Mouse (Mus musculus) midbrain, postnatal 0 days (tissue): ENCODE data around the gene Plk4. TPM values are rescaled to one million over a fixed set of nuclear protein-coding genes. Genes with fewer than 3 reads are reported as not detected.
A peak's percentile ranks its signal among the peaks of the same experiment; 100 is the strongest.

Experiments used
- ATAC-seq: fragments of 200-750 bp; cut with Nextera tagmentation; 2 replicates; pipeline ENCODE4 v1.8.0; 2017; ENCODE audit warnings: moderate number of reproducible peaks, mild to moderate bottlenecking, moderate TSS enrichment, moderate library complexity; ENCODE audit not compliant: low FRiP score
- DNase-seq: peaks from one replicate; pipeline ENCODE4 v3.0.0-alpha.2; 2015; ENCODE audit warnings: low spot score
- H3K27ac ChIP-seq: fragments of 300-500 bp; sonication (generic); 2 replicates; pipeline ENCODE4 v1.5.1; 2014; ENCODE audit warnings: low read depth, mild to moderate bottlenecking, low read length, mixed read lengths
- H3K27me3 ChIP-seq: fragments of 300-500 bp; sonication (generic); 2 replicates; pipeline ENCODE4 v1.6.1; 2014; ENCODE audit warnings: low read length, control low read depth, mixed read lengths; ENCODE audit not compliant: insufficient read depth
- H3K36me3 ChIP-seq: fragments of 300-500 bp; sonication (generic); 2 replicates; pipeline ENCODE4 v1.6.1; 2014; ENCODE audit warnings: low read length, control low read depth, mixed read lengths; ENCODE audit not compliant: insufficient read depth
- H3K4me1 ChIP-seq: fragments of 300-500 bp; sonication (generic); 2 replicates; pipeline ENCODE4 v1.6.1; 2014; ENCODE audit warnings: mild to moderate bottlenecking, control low read depth, antibody characterized with exemption, low read length, mixed read lengths; ENCODE audit not compliant: insufficient read depth
- H3K4me2 ChIP-seq: fragments of 300-500 bp; sonication (generic); 2 replicates; pipeline ENCODE4 v1.6.1; 2014; ENCODE audit warnings: low read depth, mild to moderate bottlenecking, low read length, mixed read lengths; ENCODE audit not compliant: poor library complexity, severe bottlenecking
- H3K4me3 ChIP-seq: fragments of 300-500 bp; sonication (generic); 2 replicates; pipeline ENCODE4 v1.5.1; 2014; ENCODE audit warnings: low read depth, mild to moderate bottlenecking, low read length, moderate library complexity
- H3K9ac ChIP-seq: fragments of 300-500 bp; sonication (generic); replicated peaks from 2 replicates; pipeline ENCODE4 v1.6.1; 2014; ENCODE audit warnings: mild to moderate bottlenecking, low read length, moderate library complexity, mixed read lengths; ENCODE audit not compliant: poor library complexity, severe bottlenecking
- H3K9me3 ChIP-seq: fragments of 300-500 bp; sonication (generic); 2 replicates; pipeline ENCODE4 v1.6.1; 2016; ENCODE audit warnings: low read length, control low read depth
- CTCF ChIP-seq: IDR thresholded peaks from 2 replicates; pipeline ENCODE4 v1.5.1; 2016; ENCODE audit warnings: antibody characterized with exemption, mild to moderate bottlenecking
- WGBS: fragments of 180-500 bp; shearing (Covaris S2); extraction: QIAGEN DNeasy Blood & Tissue Kit; methylation state at CpG from one replicate; pipeline ENCODE4 v1.1.7; 2014; 5-methylcytosine and 5-hydroxymethylcytosine counted together
- polyA plus RNA-seq: library from polyadenylated mRNA; unstranded; fragments of >200 nt; fragmentation: Nextera tagmentation; extraction: Ambion mirVana; gene quantifications from 2 replicates; pipeline ENCODE4 v1.2.1, GENCODE M21; 2015
- total RNA-seq: library from RNA; depleted of rRNA; stranded (reverse); fragments of >200 nt; gene quantifications from 2 replicates; pipeline ENCODE4 v1.2.3, GENCODE M21; 2014; rRNA removed

Plk4 gene
- total RNA-seq (8.7 and 9.7 TPM in 2 replicates), polyA plus RNA-seq (9.2 and 9.6 TPM in 2 replicates)

- no peaks in the 10 kb centered on the region for H3K4me1 ChIP-seq
Measured at GRCm38 (mm10) chr3:40799530-40800372, at the start of gene Plk4. Plk4 (plus strand) TSS chr3:40800019.

DNA sequence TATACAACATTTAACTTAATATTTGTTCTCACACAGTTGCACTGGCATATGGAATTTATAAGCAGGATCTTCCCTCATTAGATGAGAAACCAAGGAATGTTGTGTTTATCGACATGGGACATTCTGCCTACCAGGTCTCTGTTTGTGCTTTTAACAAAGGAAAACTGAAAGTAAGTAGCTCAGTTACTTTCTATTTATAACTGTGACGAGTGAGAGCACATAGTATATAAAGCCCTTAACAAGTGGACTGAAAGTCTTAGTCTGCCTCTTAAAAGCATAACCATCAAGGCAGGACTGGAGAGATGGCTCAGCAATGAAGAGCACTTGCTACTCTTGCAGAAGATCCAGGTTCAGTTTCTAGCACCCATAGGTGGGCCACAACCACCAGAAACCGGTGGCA lies 39.1 kb upstream of the Plk4 start:
- DNase-seq (no peak), ATAC-seq (no peak)
- H3K9ac ChIP-seq, result no peak overlapping the region
- H3K4me2 ChIP-seq, result no peak overlapping the region
- 93% methylated on average over 3 of the region's 3 CpGs for WGBS
- H3K27ac ChIP-seq, result no peak overlapping the region
- H3K4me1 ChIP-seq, result no peaks in the 10 kb centered on the region
- H3K27me3 ChIP-seq, result no peaks in the 10 kb centered on the region
- peaks cover 24% of the 10 kb centered on the region for H3K36me3 ChIP-seq
- H3K4me3 ChIP-seq, result no peak overlapping the region
- TF ChIP-seq CTCF, result no peak
- H3K9me3 ChIP-seq, result no peaks in the 10 kb centered on the region

More at GRCm38 (mm10) chr3:40799530-40800372, at the start of gene Plk4:
- no peaks in the 10 kb centered on the region for H3K27me3 ChIP-seq
- peak within 1 kb of the TSS; percentile 93 for H3K4me3 ChIP-seq
- H3K36me3 ChIP-seq, result peaks cover 3% of the 10 kb centered on the region; the same call in 1 of the 2 replicates
- DNase-seq (peak; percentile 98), ATAC-seq (peak; percentile 96)
- H3K9ac ChIP-seq, result peak within 1 kb of the TSS; percentile 73
- 0 out of 2 replicates have a peak within 1 kb of the TSS, but pooled peaks have one; percentile 43 for H3K27ac ChIP-seq
- 2% methylated on average over 58 of the region's 66 CpGs for WGBS
- peak within 1 kb of the TSS; percentile 97 for H3K4me2 ChIP-seq
- no peaks in the 10 kb centered on the region for H3K9me3 ChIP-seq
- TF ChIP-seq CTCF, result 0 out of 2 replicates have a peak, but pooled peaks have one; percentile 3

DNA sequence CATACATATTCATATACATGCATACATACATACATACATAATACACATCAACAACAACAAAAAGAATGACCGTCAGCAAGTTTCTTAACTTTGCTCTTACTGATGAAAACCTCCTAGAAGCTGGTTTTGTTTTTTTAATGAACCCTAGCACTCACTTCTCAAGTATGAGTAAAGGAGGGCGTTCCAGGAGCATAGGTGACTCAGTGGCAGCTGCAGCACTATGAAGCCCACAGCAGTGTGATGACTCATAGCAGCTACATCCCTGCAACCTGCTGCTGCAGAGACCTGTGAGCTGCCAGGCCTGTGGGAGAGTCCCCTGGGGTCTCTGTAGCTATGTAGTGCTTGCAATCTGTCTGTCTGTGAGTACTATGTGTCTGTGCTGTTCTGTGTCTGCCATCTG lies 38.5 kb upstream of the Plk4 start:
- 95% methylated on average over 2 of the region's 2 CpGs for WGBS
- no peak overlapping the region for H3K9ac ChIP-seq

DNA sequence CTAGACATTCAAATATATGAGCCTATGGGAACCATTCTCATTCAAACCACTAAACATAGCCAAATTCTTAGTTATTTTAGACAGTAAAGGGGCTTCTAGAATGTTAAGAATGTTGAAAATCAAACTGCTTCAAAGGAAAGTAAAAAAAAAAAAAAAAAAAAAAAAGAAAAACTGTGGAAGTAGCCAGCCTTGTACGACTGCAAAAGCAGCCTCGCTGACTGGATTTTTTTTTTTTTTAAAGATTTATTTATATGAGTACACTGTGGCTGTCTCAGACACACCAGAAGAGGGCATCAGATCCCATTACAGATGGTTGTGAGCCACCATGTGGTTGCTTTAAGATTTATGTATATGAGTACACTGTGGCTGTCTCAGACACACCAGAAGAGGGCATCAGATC lies 6.0 kb upstream of the Plk4 start:
- 90% methylated on average over 2 of the region's 2 CpGs for WGBS
- TF ChIP-seq CTCF, result peak; percentile 32; the same call in 1 of the 2 replicates

More for the DNA sequence above, 38.5 kb upstream of the Plk4 start:
- DNase-seq, result no peak
- no peak for ATAC-seq
- no peak for TF ChIP-seq CTCF
- no peaks in the 10 kb centered on the region for H3K27me3 ChIP-seq
- H3K4me1 ChIP-seq, result no peaks in the 10 kb centered on the region
- H3K36me3 ChIP-seq, result peaks cover 24% of the 10 kb centered on the region
- no peak overlapping the region for H3K4me2 ChIP-seq
- H3K9me3 ChIP-seq, result no peaks in the 10 kb centered on the region
- H3K4me3 ChIP-seq, result no peak overlapping the region
- no peak overlapping the region for H3K27ac ChIP-seq

DNA sequence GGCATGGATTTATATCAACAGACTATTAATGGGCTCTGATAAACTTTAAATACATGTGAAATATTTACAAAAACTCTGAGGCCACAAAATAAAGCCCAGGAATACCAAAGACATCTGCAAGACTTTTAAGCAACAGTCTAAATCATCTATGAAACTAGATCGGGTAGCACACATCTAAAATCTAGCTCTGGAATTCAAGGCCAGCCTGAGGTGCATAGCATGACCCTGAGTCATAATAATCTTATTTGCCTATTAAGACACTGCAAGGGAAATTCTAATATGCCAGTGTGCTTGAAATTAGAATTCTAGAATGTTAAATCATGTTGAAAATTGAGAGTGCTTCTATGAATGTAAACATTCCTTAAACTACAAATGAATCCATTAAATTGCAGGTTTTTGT lies 1.8 kb upstream of the Plk4 start:
- no peak overlapping the region for H3K4me2 ChIP-seq
- no peak overlapping the region for H3K27ac ChIP-seq
- DNase-seq (no peak), ATAC-seq (no peak)
- H3K4me3 ChIP-seq, result no peak overlapping the region
- no peak overlapping the region for H3K9ac ChIP-seq
- no peaks in the 10 kb centered on the region for H3K27me3 ChIP-seq
- no peak for TF ChIP-seq CTCF
- no peaks in the 10 kb centered on the region for H3K4me1 ChIP-seq
- no peaks in the 10 kb centered on the region for H3K9me3 ChIP-seq
- WGBS, result 85% methylated on average over 1 of the region's 1 CpGs
- peaks cover 3% of the 10 kb centered on the region; the same call in 1 of the 2 replicates for H3K36me3 ChIP-seq

More for the DNA sequence above, 6.0 kb upstream of the Plk4 start:
- no peak overlapping the region for H3K9ac ChIP-seq
- no peak overlapping the region for H3K4me3 ChIP-seq
- no peaks in the 10 kb centered on the region for H3K9me3 ChIP-seq
- H3K27me3 ChIP-seq, result no peaks in the 10 kb centered on the region
- H3K27ac ChIP-seq, result no peak overlapping the region
- H3K36me3 ChIP-seq, result peaks cover 11% of the 10 kb centered on the region; the same call in 1 of the 2 replicates
- no peaks in the 10 kb centered on the region for H3K4me1 ChIP-seq
- ATAC-seq, result no peak
- H3K4me2 ChIP-seq, result no peak overlapping the region
- DNase-seq, result no peak

DNA sequence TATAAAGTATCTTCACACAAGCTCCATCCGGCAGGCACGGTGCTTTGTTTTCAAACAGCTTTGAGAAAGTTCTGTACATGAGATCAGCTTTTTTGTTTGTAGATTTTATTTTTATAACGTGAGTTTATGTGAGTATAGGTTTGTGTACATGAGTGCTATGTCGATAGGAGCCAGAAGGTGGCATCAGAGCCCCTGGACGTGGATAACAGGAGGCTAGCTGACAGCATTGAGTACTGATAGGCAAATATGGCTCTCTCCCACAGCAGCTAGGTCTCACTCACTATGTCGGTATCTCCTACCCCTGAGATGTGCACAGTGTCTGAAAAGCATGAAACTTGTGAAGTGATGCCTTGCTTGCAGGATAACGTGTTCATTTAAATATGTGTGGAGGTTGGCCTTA lies 1.3 kb upstream of the Plk4 start:
- no peak overlapping the region for H3K4me3 ChIP-seq
- no peak overlapping the region for H3K4me2 ChIP-seq
- H3K9ac ChIP-seq, result no peak overlapping the region
- peak; percentile 57 for DNase-seq
- H3K27ac ChIP-seq, result no peak overlapping the region
- TF ChIP-seq CTCF, result peak; percentile 66
- H3K4me1 ChIP-seq, result no peaks in the 10 kb centered on the region
- no peaks in the 10 kb centered on the region for H3K9me3 ChIP-seq
- WGBS, result 40% methylated on average over 7 of the region's 7 CpGs
- peaks cover 3% of the 10 kb centered on the region; the same call in 1 of the 2 replicates for H3K36me3 ChIP-seq
- no peak for ATAC-seq
- H3K27me3 ChIP-seq, result no peaks in the 10 kb centered on the region
